Mouse (Mus musculus) cerebellum, adult 9-11 months (tissue): ENCODE measurements around the gene Nudt19.
"Not testable (repeated sequence)": the region's sequence is repeated elsewhere in the genome, so short reads cannot be mapped to it uniquely, and the experiment has no call there.

Source experiments
- DNase-seq: peaks from one replicate; pipeline ENCODE4 v3.0.0; 2022

The Nudt19 gene

DNA sequence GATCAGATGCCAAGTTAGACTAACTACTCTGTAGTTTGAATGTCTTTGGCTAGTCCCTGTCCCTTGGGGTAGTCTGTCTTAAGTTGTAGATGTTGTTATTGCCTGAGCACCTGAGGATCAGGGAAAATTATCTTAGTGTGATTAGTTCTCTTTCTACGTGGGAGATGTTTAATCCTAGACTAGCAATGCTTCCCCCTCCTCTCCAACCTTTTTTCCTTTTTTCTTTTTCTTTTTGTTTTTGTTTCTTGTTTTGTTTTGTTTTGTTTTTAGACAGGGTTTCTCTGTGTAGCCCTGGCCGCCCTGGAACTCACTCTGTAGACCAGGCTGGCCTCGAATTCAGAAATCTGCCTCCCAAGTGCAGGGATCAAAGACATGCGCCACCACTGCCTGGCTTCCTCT is at the start of gene Nudt19:
Gene Nudt19, minus strand, starts transcription at position 100 of the 399 bp plus-strand sequence.
- DNase-seq, result no peak

DNA sequence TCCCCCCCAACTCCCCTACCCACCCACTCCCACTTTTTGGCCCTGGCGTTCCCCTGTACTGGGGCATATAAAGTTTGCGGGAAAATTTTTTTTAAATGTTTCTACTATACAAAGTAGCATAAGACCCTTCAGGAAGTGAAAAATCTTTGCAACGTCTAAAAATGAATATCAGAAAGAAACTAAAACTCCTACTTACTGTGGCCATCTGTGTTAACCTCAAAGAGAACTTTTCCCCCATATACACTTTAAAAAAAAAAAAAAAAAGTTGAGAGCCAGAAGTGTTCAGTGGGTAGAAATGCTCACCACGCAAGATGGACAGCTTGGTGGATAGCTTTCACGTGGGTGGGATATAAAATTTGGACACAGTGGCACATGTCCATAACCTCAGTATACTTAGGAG is 46.7 kb upstream of the Nudt19 start:
- DNase-seq, result no peak

DNA sequence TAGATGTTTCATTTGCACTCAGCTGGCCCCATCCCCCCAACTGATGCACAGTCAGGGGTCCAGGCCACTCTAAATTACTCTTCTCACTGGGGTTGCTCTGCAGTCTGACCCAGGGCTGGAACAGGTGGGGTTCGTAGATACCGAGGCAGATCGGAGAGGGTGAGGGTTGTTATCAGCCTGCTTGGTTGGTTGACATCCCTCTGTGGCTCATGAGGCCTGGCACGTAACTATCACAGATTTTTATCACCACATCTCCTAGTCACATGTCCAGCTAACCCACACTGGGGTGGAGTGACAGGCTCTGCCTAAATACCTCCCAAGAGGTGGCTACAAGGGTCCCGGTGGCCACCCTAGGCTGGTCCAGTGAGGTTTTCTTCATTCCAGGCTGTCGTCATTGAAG is 45.0 kb upstream of the Nudt19 start:
- no peak for DNase-seq

GRCm38 (mm10) chr7:35600031-35600430 is 43.9 kb upstream of the Nudt19 start:
- no peak for DNase-seq

DNA sequence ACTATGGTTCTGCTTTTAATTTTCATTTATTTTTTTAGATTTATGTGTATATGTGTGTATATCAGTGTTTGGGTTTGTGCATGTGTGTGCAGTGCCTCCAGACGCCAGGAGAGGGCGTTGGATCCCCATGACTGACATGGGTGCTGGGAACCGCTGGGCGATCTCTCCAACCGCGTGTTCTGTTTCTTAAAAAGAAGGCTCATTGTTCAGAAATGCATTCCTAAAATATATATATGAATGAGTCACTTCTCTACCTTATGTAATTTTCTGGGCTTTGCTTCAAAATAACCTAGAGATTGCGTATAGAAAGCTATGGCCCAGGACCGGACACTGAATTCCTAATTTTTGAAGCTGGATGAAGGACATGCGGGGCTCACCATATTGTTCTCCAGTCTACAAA is 43.4 kb upstream of the Nudt19 start:
- no peak for DNase-seq

- DNase-seq, result no peak
Measured at GRCm38 (mm10) chr7:35594311-35594710, 38.2 kb upstream of the Nudt19 start.

GRCm38 (mm10) chr7:35590731-35591191 is 34.7 kb upstream of the Nudt19 start:
- no peak for DNase-seq

DNA sequence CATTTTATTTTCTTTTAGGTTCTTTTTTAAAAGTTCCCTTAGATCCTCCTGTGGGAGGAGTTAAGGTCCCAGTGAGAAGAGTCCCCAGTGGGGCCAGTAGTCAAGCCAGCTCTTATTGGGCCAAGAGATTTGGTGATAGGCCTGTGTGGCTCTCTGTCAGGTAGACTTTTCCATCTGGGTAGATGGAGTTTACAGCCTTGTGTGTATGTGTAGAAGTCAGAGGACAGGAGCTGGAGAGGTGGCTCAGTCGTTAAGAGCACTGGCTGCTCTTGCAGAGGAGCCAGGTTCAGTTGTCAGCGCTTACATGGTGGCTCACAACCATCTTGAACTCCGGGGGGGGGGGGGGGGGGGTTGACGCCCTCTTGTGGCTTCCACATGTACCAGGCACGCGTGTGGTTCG is 33.4 kb upstream of the Nudt19 start:
- no peak for DNase-seq

DNA sequence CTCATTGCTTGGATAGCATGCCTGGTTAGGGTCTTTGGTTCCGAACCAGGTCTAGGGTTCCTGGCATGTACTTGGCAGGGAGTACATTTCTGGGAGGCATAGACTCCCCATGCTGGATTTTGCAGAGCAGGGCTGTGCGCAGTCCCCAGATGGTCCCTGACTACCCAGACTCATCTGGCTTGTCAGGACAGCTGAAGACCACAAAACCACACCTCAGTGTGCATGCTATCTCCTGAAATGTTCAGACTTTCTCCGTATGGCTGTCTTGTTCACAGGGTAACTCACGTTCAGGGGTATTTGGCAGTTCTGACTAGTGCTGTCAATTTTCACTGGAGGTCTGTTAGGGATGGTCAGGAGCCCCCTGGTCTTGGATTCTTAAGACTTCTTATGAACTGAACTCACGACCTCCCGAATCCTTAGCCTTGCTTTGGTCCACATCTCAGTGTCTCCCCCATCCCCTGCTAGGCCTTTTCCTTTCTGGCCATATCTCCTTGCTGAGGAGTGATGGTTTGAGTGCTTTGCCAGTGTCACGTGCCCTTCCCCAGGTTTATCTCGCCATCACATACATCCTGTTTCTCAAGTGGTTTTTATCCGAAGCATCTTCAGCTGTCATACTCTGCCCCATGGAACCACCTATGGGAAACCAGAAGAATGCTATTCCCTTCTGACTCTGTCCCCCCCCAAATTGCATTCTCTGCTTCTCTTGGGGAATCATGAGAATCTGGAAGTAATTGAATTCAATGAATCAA is 32.8 kb upstream of the Nudt19 start:
- no peak for DNase-seq

DNA sequence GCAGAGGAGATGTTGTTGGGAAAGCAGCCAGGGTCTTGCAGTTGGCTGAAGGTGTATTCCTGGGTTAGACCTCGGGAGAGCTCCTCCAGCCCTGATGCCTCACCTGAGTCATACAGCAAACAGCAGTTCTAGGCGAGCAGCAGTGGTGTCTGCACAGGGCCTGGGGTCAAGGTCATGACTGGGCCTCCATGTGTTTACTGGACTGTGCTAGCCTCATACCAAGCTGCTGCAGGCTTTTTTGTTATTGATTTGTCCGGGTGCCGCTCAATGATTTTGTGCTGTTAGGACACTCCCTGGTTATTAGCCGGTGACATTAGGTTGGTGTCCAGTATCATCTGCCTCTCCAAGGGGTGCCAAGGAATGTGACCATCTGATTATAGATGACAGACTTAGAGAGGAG is 31.6 kb upstream of the Nudt19 start:
- DNase-seq, result peak; percentile 27

GRCm38 (mm10) chr7:35586906-35587445 is 30.9 kb upstream of the Nudt19 start:
- peak; percentile 41 for DNase-seq

- DNase-seq, result peak; percentile 95
Measured at GRCm38 (mm10) chr7:35586055-35586905, 30.2 kb upstream of the Nudt19 start, which contains the start of gene Ankrd27. TSS of gene Ankrd27 (plus strand) at chr7:35586244.

DNA sequence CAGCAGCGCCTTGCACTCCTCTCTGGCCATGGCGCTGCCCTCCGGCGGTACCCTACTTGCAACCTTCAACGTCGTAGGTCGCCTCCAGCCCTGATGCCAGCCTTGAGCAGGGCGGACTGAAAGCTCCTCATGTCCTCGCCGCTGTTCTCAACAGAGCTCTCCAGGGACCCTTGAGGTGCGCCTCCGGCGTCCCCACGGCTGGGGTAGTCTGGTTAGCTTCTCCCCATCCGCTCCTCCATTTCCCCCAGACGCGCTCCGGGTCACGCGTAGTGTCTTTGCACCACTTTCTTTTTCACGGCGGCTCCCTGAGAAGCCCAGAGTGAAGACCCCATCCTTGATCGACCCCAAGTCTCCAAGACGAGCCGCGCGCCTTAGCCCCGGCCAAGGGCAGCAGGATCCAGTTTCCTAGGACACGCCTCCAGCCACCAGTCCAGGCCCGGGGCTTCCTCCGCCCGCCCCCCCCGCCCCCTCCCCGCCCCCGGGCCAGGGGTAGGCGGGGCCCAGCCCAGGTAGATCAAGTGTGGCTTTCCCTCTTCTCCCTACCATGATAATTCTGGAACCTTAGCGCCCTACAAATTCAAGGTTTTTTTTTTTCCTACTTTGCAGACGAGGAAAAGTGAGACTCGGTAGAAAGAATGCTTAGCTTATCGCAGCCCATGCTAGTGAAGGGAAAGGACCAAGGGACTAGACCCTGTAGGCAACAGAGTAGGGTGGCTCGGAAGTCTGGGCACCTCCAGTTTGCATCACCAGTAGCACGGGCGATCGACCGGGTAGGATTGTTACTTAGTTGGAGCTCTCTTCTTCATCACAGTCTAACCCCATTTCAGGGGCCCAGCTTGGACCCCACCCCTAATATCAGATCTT is 29.3 kb upstream of the Nudt19 start, which contains the start of gene Rgs9bp:
Gene Rgs9bp, minus strand, starts transcription at position 392 of the 864 bp plus-strand sequence.
- DNase-seq, result peak; percentile 42

DNA sequence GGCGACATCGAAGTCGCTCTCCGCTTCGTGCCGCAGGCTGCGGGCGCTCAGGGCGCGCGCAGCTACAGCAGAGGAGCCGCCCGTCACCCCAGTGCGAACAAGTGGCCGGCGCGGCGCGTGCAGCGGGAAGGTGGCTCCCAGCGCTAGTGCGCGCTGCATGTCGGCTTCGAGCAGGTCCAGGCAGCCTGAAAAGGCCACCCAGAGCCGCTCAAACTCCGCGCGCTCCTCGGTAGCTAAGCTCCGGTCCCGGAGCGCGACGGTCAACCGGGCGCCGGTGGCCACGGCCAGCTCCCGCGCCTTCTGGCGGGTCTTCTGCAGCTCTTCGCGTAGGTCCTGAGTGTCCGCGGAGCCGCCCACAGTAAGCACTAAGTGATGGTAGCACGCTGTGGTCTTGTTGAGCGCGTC is 28.7 kb upstream of the Nudt19 start:
- no peak for DNase-seq

DNA sequence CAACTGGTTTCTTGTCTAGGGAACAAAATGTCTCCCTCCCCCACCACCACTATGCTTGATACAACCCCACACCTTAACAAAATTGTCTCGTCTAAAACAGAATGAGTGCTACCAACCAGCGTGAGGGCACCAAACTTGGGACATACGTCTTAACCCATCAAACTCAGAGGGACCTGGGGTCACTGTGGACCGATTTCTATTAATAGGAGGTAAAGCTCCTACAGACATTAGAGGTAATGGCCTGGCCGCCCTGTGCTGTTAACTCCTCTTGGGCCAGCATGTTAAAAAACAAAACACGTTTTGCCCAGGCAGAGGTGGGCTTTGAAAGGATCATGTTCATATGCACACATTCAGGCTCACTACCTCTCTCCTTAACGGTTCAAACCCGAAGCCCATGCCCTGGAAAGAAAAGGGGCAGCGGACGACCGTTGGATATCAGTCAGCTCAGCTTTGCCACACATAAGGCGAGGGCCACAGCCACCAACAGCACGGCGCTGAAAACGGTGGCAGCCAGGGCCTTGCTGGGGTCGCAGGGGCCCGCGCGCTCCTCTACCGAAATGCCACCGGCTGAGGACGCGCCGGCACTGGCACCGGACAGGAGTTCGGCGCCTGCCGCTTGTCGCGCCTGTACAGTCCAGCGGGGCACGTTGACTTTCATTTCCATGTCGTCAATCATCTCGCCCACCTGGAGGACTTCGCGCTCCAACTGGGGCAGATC is 28.1 kb upstream of the Nudt19 start:
- no peak for DNase-seq

DNA sequence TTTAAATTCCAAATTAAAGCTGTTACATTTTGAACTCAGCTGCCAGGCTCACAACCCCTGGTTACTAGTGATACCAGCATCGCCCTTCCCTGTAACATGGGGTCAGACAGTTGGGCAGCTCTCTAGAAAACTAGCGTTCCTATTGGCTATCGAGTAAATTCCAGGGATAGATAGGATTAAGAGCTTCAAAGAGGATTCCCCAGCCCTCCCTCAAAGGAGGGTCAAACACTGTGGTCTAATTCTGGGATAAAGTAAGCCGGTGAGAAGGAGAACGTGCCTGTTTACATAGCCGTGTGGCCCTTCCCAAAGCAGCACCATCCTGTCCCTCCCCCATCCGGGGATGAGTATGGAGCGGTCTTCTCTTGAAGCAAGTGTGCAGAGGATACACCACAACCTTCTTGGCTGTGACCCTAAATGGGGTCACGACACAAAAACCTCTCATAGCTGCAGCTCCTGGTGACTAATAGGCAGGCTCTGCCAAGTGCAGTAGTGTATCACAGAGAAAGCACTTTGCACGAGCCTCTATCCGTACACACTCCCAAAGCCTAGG is 27.4 kb upstream of the Nudt19 start:
- no peak for DNase-seq

GRCm38 (mm10) chr7:35582719-35583118 is 26.6 kb upstream of the Nudt19 start:
- no peak for DNase-seq

GRCm38 (mm10) chr7:35579849-35580248 is 23.7 kb upstream of the Nudt19 start:
- no peak for DNase-seq

DNA sequence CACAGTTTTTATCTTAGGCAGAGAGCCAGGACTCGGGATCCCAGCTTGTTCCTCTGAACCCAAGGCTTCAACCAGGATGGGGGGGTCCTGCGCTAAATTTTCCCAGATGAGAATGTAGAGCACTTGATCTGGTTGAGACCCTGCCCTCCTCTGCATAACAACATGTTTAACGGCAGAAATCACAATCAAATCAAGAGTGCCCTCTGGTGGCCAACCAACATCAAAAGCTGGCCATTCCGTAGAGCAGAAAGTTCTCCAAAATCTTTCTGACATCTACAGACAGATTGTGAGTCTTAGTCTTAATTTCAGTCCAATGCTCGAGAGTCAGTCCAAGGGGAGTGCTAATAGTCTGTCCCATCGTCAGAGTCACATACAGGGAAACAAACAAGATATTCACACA is 14.8 kb upstream of the Nudt19 start:
- DNase-seq, result not testable (repeated sequence)

DNA sequence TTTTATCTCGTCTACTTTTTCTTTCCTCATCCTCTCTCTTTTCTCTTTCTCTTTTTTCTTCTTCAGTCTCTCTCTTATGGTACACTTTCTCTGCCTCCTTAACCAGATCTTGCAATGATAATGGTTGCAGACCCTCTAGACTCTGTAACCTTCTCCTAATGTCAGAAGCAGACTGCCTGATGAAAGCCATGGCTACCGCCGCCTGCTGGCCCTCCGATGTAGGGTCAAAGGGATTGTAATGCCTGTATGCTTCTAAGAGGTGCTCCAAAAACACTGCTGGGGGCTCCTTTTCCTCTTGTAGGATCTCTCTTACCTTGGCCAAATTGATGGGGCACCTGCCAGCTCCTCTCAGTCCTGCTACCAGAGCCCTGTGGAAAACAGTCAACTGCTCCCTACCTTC is 13.6 kb upstream of the Nudt19 start:
- not testable (repeated sequence) for DNase-seq

- DNase-seq, result not testable (repeated sequence)
Measured at GRCm38 (mm10) chr7:35565965-35566364, 9.9 kb upstream of the Nudt19 start.

- DNase-seq, result not testable (repeated sequence)
Measured at GRCm38 (mm10) chr7:35564872-35565271, 8.8 kb upstream of the Nudt19 start.
